Mouse (Mus musculus) ES-Bruce4 (cell line): Measurements from ENCODE around the gene Slc44a1. TPM values are rescaled to one million over a fixed set of nuclear protein-coding genes. Genes with fewer than 3 reads are reported as not detected.

Experiments
- H3K27ac ChIP-seq: 2 replicates; pipeline ENCODE4 v1.5.1; 2012; ENCODE audit warnings: low read length, inconsistent platforms; ENCODE audit not compliant: insufficient read depth
- H3K27me3 ChIP-seq: 2 replicates; pipeline ENCODE4 v1.6.1; 2012; ENCODE audit warnings: mild to moderate bottlenecking, low read length, inconsistent platforms; ENCODE audit not compliant: control insufficient read depth, poor library complexity, insufficient read depth, severe bottlenecking
- H3K36me3 ChIP-seq: 2 replicates; pipeline ENCODE4 v1.6.1; 2012; ENCODE audit warnings: inconsistent platforms, mild to moderate bottlenecking, low read length, moderate library complexity; ENCODE audit not compliant: control insufficient read depth, poor library complexity, insufficient read depth, severe bottlenecking
- H3K4me1 ChIP-seq: one replicate; pipeline ENCODE4 v1.8.1; 2011; ENCODE audit warnings: low read length; ENCODE audit not compliant: control insufficient read depth, insufficient read depth
- H3K4me3 ChIP-seq: 2 replicates; pipeline ENCODE4 v1.5.1; 2011; ENCODE audit warnings: low read depth, mild to moderate bottlenecking, low read length
- H3K9ac ChIP-seq: 2 replicates; pipeline ENCODE4 v1.6.1; 2012; ENCODE audit warnings: low read depth, mild to moderate bottlenecking, inconsistent platforms; ENCODE audit not compliant: poor library complexity, severe bottlenecking
- H3K9me3 ChIP-seq: replicated peaks from 2 replicates; pipeline ENCODE4 v1.6.1; 2012; ENCODE audit warnings: mild to moderate bottlenecking, low read length, inconsistent platforms; ENCODE audit not compliant: control insufficient read depth, poor library complexity, insufficient read depth, severe bottlenecking
- CTCF ChIP-seq: IDR thresholded peaks from one replicate; pipeline ENCODE4 v1.8.1; 2011; ENCODE audit warnings: low read depth, low read length
- EP300 ChIP-seq: IDR thresholded peaks from 2 replicates; pipeline ENCODE4 v1.6.1; 2011; ENCODE audit warnings: low read depth, low read length; ENCODE audit not compliant: insufficient read depth
- POLR2A ChIP-seq: IDR thresholded peaks from one replicate; pipeline ENCODE4 v1.8.1; 2011; ENCODE audit warnings: low read length; ENCODE audit not compliant: insufficient read depth
- polyA plus RNA-seq: library from polyadenylated mRNA; stranded (reverse); fragments of >200 nt; gene quantifications from 2 replicates; pipeline ENCODE4 v1.2.4, GENCODE M21; 2011; ENCODE audit warnings: low read depth; ENCODE audit not compliant: missing spikeins, insufficient read depth, insufficient read length

The Slc44a1 gene
- polyA plus RNA-seq, 1 experiment: 89.9 TPM

- Histone ChIP-seq H3K36me3 (no peaks in the 10 kb centered on the region), H3K4me3 (no peak overlapping the region), H3K9me3 (peaks cover 4% of the 10 kb centered on the region; the same call in 1 of the 2 replicates), H3K4me1 (no peaks in the 10 kb centered on the region), H3K27ac (no peak overlapping the region), H3K9ac (no peak overlapping the region), H3K27me3 (no peaks in the 10 kb centered on the region)
- TF ChIP-seq CTCF (no peak), POLR2A (no peak), EP300 (no peak)
These were observed 40.8 kb upstream of the Slc44a1 start for GRCm38 (mm10) chr4:53399428-53399827.

GRCm38 (mm10) chr4:53403386-53403785 lies 36.8 kb upstream of the Slc44a1 start:
- H3K9ac ChIP-seq: no peak overlapping the region
- H3K27ac ChIP-seq: no peak overlapping the region
- H3K9me3 ChIP-seq: peaks cover 4% of the 10 kb centered on the region; the same call in 1 of the 2 replicates
- H3K4me3 ChIP-seq: no peak overlapping the region
- no peaks in the 10 kb centered on the region for H3K27me3 ChIP-seq
- TF ChIP-seq EP300 (no peak), CTCF (no peak), POLR2A (no peak)
- no peaks in the 10 kb centered on the region for H3K36me3 ChIP-seq
- H3K4me1 ChIP-seq: no peaks in the 10 kb centered on the region

- Histone ChIP-seq H3K4me1 (no peaks in the 10 kb centered on the region), H3K4me3 (no peak overlapping the region), H3K9me3 (peaks cover 4% of the 10 kb centered on the region; the same call in 1 of the 2 replicates), H3K27ac (no peak overlapping the region), H3K27me3 (no peaks in the 10 kb centered on the region), H3K9ac (no peak overlapping the region), H3K36me3 (no peaks in the 10 kb centered on the region)
- TF ChIP-seq EP300 (no peak), POLR2A (no peak), CTCF (no peak)
These were observed 35.7 kb upstream of the Slc44a1 start for GRCm38 (mm10) chr4:53404431-53404925.

- no peak overlapping the region for H3K9ac ChIP-seq
- no peak overlapping the region for H3K27ac ChIP-seq
- TF ChIP-seq CTCF (no peak), POLR2A (no peak), EP300 (no peak)
- no peaks in the 10 kb centered on the region for H3K4me1 ChIP-seq
- no peak overlapping the region for H3K4me3 ChIP-seq
- H3K9me3 ChIP-seq: peaks cover 4% of the 10 kb centered on the region; the same call in 1 of the 2 replicates
- no peaks in the 10 kb centered on the region for H3K36me3 ChIP-seq
- no peaks in the 10 kb centered on the region for H3K27me3 ChIP-seq
These were observed 33.3 kb upstream of the Slc44a1 start for GRCm38 (mm10) chr4:53406866-53407265.

- no peak overlapping the region for H3K9ac ChIP-seq
- H3K36me3 ChIP-seq: no peaks in the 10 kb centered on the region
- H3K4me1 ChIP-seq: no peaks in the 10 kb centered on the region
- no peaks in the 10 kb centered on the region for H3K27me3 ChIP-seq
- no peak overlapping the region for H3K27ac ChIP-seq
- 0 out of 2 replicates have a peak, but pooled peaks cover 4% of the 10 kb centered on the region for H3K9me3 ChIP-seq
- TF ChIP-seq EP300 (no peak), CTCF (no peak), POLR2A (no peak)
- H3K4me3 ChIP-seq: no peak overlapping the region
These were observed 31.4 kb upstream of the Slc44a1 start for GRCm38 (mm10) chr4:53408821-53409220.

GRCm38 (mm10) chr4:53409526-53410085 lies 30.6 kb upstream of the Slc44a1 start:
- H3K9me3 ChIP-seq: no peaks in the 10 kb centered on the region
- H3K27me3 ChIP-seq: no peaks in the 10 kb centered on the region
- TF ChIP-seq POLR2A: no peak
- TF ChIP-seq EP300: no peak
- TF ChIP-seq CTCF: no peak
- no peaks in the 10 kb centered on the region for H3K36me3 ChIP-seq
- no peak overlapping the region for H3K9ac ChIP-seq
- no peak overlapping the region for H3K4me3 ChIP-seq
- H3K4me1 ChIP-seq: no peaks in the 10 kb centered on the region
- H3K27ac ChIP-seq: no peak overlapping the region
